Mouse (Mus musculus) heart, embryonic 16.5 days (tissue): ENCODE measurements around the gene Satb2. TPM values are rescaled to one million over a fixed set of nuclear protein-coding genes. Genes with fewer than 3 reads are reported as not detected.

Experiments used
- ATAC-seq: fragments of 200-750 bp; cut with Nextera tagmentation; replicated peaks from 2 replicates; pipeline ENCODE4 v1.8.0; 2017; ENCODE audit warnings: moderate number of reproducible peaks; ENCODE audit not compliant: insufficient read depth, low FRiP score; ENCODE audit errors: extremely low read depth
- H3K27ac ChIP-seq: fragments of 300-500 bp; sonication (generic); 2 replicates; pipeline ENCODE4 v1.5.1; 2014; ENCODE audit warnings: mild to moderate bottlenecking, low read length, control low read depth, moderate library complexity
- H3K27me3 ChIP-seq: fragments of 300-500 bp; sonication (generic); 2 replicates; pipeline ENCODE4 v1.6.1; 2014; ENCODE audit warnings: low read length, mixed read lengths; ENCODE audit not compliant: control insufficient read depth, insufficient read depth
- H3K36me3 ChIP-seq: fragments of 300-500 bp; sonication (generic); 2 replicates; pipeline ENCODE4 v1.6.1; 2014; ENCODE audit not compliant: control insufficient read depth, insufficient read depth
- H3K4me1 ChIP-seq: fragments of 300-500 bp; sonication (generic); 2 replicates; pipeline ENCODE4 v1.6.1; 2014; ENCODE audit warnings: low read length, mixed read lengths; ENCODE audit not compliant: control insufficient read depth, insufficient read depth
- H3K4me2 ChIP-seq: fragments of 300-500 bp; sonication (generic); 2 replicates; pipeline ENCODE4 v1.6.1; 2014; ENCODE audit warnings: low read depth, mild to moderate bottlenecking, control low read depth, low read length
- H3K4me3 ChIP-seq: fragments of 300-500 bp; sonication (generic); 2 replicates; pipeline ENCODE4 v1.5.1; 2014; ENCODE audit warnings: mild to moderate bottlenecking, control low read depth, low read length
- H3K9ac ChIP-seq: fragments of 300-500 bp; sonication (generic); 2 replicates; pipeline ENCODE4 v1.6.1; 2014; ENCODE audit warnings: low read length, control low read depth
- H3K9me3 ChIP-seq: fragments of 300-500 bp; sonication (generic); replicated peaks from 2 replicates; pipeline ENCODE4 v1.6.1; 2016; ENCODE audit warnings: low read length; ENCODE audit not compliant: control insufficient read depth
- WGBS: fragments of 180-500 bp; shearing (Covaris S2); extraction: QIAGEN DNeasy Blood & Tissue Kit; methylation state at CpG from one replicate; pipeline ENCODE4 v1.1.7; 2014; 5-methylcytosine and 5-hydroxymethylcytosine counted together
- polyA plus RNA-seq: library from polyadenylated mRNA; unstranded; fragments of >200 nt; fragmentation: Nextera tagmentation; extraction: Ambion mirVana; gene quantifications from 2 replicates; pipeline ENCODE4 v1.2.1, GENCODE M21; 2015

Satb2 gene
- 0.10 and 0.26 TPM in 2 replicates for polyA plus RNA-seq

DNA sequence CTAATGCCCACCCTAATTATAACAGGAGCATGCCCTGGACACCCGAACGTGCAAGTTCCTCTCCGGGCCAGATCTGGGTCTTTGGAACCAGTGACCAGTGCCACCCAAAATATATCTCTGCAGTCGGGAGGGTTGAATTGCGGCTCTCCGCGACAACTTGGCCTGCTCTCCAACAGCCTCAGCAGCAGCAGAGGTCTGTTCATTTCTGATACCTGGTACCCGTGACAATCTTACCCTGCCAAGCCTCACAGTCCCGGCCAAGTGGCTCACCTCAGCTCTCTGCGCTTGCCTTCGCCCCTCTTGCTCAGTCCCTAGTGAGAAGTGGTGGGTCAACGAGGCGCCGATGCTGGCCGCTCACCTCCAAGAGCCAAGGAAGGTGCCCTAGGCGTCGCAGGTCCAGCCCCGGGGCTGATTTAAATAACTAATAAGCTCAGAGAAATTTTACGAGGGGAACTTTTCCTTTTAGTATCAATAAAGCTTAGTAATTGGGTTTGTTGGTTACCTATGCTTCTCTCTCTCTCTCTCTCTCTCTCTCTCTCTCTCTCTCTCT is at the start of gene Satb2:
TSS of gene Satb2 (minus strand) at position 500 of the 550 bp plus-strand sequence.
- Histone ChIP-seq H3K9ac (no peak within 1 kb of the TSS), H3K4me2 (peak within 1 kb of the TSS; percentile 52), H3K27me3 (peaks cover 65% of the 10 kb centered on the region), H3K36me3 (no peaks in the 10 kb centered on the region), H3K4me1 (peaks cover 3% of the 10 kb centered on the region), H3K4me3 (peak within 1 kb of the TSS; percentile 36), H3K9me3 (no peaks in the 10 kb centered on the region), H3K27ac (no peak within 1 kb of the TSS)
- 1% methylated on average over 19 of the region's 19 CpGs for WGBS
- ATAC-seq = no peak

- Histone ChIP-seq H3K9ac (no peak overlapping the region), H3K27ac (no peak overlapping the region), H3K4me1 (no peaks in the 10 kb centered on the region), H3K4me2 (no peak overlapping the region), H3K4me3 (no peak overlapping the region), H3K9me3 (no peaks in the 10 kb centered on the region), H3K27me3 (no peaks in the 10 kb centered on the region), H3K36me3 (no peaks in the 10 kb centered on the region)
- no peak for ATAC-seq
Observed at GRCm38 (mm10) chr1:57018941-57019340, 40.5 kb upstream of the Satb2 start.

GRCm38 (mm10) chr1:57013856-57014255 is 35.4 kb upstream of the Satb2 start:
- Histone ChIP-seq H3K27me3 (no peaks in the 10 kb centered on the region), H3K9me3 (no peaks in the 10 kb centered on the region), H3K4me2 (no peak overlapping the region), H3K4me3 (no peak overlapping the region), H3K9ac (no peak overlapping the region), H3K36me3 (no peaks in the 10 kb centered on the region), H3K27ac (no peak overlapping the region), H3K4me1 (no peaks in the 10 kb centered on the region)
- no peak for ATAC-seq

- 66% methylated on average over 4 of the region's 4 CpGs for WGBS
- no peak overlapping the region for H3K4me2 ChIP-seq
- no peak overlapping the region for H3K9ac ChIP-seq
- no peak overlapping the region for H3K4me3 ChIP-seq
- ATAC-seq = no peak
- H3K4me1 ChIP-seq = no peaks in the 10 kb centered on the region
- H3K36me3 ChIP-seq = no peaks in the 10 kb centered on the region
- no peaks in the 10 kb centered on the region for H3K27me3 ChIP-seq
- no peak overlapping the region for H3K27ac ChIP-seq
- H3K9me3 ChIP-seq = no peaks in the 10 kb centered on the region
Observed at GRCm38 (mm10) chr1:57009171-57009570, 30.7 kb upstream of the Satb2 start.

DNA sequence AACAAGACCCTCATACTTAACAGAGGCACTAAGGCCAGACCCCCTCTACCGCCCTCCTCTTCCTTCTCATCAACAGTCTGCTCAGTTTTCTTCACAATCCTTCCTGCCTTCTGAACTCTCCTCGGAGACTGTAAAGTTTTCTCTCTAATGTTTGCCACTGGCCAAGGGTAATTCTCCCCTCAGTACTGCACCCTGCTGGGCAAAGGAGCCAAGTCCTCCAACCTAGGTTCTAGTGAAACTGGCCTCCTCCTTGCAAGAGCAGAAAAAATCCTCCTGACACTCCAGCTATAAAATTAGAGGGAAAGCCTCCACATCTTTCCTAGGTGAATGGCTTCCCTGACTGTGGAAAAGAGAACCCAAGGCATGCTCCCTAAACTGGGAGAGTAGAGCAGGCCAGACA is 16.6 kb upstream of the Satb2 start:
- peaks cover 3% of the 10 kb centered on the region; the same call in 1 of the 2 replicates for H3K27me3 ChIP-seq
- H3K4me2 ChIP-seq = no peak overlapping the region
- H3K9me3 ChIP-seq = no peaks in the 10 kb centered on the region
- H3K4me3 ChIP-seq = no peak overlapping the region
- no peak overlapping the region for H3K9ac ChIP-seq
- no peak for ATAC-seq
- H3K27ac ChIP-seq = no peak overlapping the region
- H3K4me1 ChIP-seq = no peaks in the 10 kb centered on the region
- no peaks in the 10 kb centered on the region for H3K36me3 ChIP-seq
- 48% methylated on average over 2 of the region's 2 CpGs for WGBS

DNA sequence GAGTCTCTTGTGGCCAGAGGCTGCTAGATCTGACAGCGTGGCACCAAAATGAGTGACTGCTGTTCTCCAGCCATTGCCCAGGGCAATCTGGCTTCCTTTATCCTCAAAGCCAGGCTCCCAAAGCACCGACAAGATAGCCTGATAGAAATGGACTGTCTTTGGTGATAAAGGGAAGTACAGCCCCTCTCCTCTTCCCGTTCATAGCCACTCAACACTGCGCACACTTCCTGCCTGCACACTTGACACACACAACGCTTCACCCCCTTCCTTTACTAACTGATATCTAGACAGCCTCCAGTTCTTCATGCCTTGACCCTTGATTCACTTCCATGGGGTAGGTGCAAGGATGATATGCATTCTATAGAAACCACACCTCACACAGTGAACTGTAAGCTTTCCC is 13.9 kb upstream of the Satb2 start:
- Histone ChIP-seq H3K4me3 (no peak overlapping the region), H3K4me2 (no peak overlapping the region), H3K4me1 (no peaks in the 10 kb centered on the region), H3K9ac (no peak overlapping the region), H3K27me3 (peaks cover 9% of the 10 kb centered on the region), H3K36me3 (no peaks in the 10 kb centered on the region), H3K27ac (no peak overlapping the region), H3K9me3 (no peaks in the 10 kb centered on the region)
- ATAC-seq = no peak
- 29% methylated on average over 5 of the region's 5 CpGs for WGBS

GRCm38 (mm10) chr1:56991613-56992012 is 13.2 kb upstream of the Satb2 start:
- Histone ChIP-seq H3K27ac (no peak overlapping the region), H3K27me3 (peaks cover 15% of the 10 kb centered on the region), H3K4me2 (no peak overlapping the region), H3K9ac (no peak overlapping the region), H3K36me3 (no peaks in the 10 kb centered on the region), H3K4me3 (no peak overlapping the region), H3K4me1 (no peaks in the 10 kb centered on the region), H3K9me3 (no peaks in the 10 kb centered on the region)
- 48% methylated on average over 4 of the region's 4 CpGs for WGBS
- ATAC-seq = no peak

- H3K4me3 ChIP-seq = no peak overlapping the region
- WGBS = 5% methylated on average over 14 of the region's 14 CpGs
- no peak overlapping the region for H3K9ac ChIP-seq
- no peak overlapping the region for H3K4me2 ChIP-seq
- no peak overlapping the region for H3K27ac ChIP-seq
- H3K4me1 ChIP-seq = no peaks in the 10 kb centered on the region
- no peaks in the 10 kb centered on the region for H3K36me3 ChIP-seq
- ATAC-seq = no peak
- no peaks in the 10 kb centered on the region for H3K9me3 ChIP-seq
- peaks cover 72% of the 10 kb centered on the region for H3K27me3 ChIP-seq
Observed at GRCm38 (mm10) chr1:56984483-56984810, 6.0 kb upstream of the Satb2 start.

DNA sequence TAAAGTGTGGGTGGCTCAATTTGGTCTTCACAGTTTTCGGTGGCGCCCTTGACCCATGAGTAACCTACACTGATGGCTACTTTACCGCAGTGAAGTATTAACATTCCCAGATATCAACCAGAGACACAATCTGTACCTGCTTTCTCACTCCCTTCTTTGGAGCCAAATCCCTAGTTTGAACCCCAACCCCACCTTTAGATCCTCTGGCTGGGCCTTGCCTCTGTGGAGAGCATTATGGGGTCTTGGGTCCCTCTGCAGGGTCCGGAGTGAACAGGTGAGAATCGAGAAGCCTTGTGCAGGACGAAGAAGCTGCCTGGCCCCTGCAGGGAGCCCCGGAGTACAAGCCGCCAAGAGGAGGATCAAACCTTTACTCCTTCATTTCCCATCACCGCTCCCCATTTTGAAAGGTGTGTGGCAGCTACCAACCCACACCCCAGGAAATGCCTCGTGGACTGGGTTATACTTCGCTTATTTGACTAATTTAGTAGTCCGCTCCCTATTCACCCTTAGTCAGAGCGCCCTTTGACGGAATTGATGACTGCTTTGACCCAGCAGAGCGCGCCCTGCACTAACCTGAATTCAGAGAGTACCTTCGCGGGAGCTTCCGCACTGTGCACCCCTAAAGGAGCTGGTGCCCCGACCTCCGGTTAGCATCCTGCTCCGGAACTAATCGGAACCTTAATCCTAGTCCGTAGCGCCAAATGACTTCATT is 5.5 kb upstream of the Satb2 start:
- Histone ChIP-seq H3K4me1 (no peaks in the 10 kb centered on the region), H3K4me2 (no peak overlapping the region), H3K27me3 (peaks cover 74% of the 10 kb centered on the region), H3K9me3 (no peaks in the 10 kb centered on the region), H3K27ac (no peak overlapping the region), H3K4me3 (no peak overlapping the region), H3K9ac (no peak overlapping the region), H3K36me3 (no peaks in the 10 kb centered on the region)
- 4% methylated on average over 25 of the region's 25 CpGs for WGBS
- ATAC-seq = no peak
